Mouse (Mus musculus): ENCODE measurements around the gene 1700012B07Rik. TPM values are rescaled to one million over a fixed set of nuclear protein-coding genes. Genes with fewer than 3 reads are reported as not detected.
A peak's percentile ranks its signal among the peaks of the same experiment; 100 is the strongest.

Gene 1700012B07Rik
- polyA plus RNA-seq, 1 experiment from 2014 or later = not detected

DNA sequence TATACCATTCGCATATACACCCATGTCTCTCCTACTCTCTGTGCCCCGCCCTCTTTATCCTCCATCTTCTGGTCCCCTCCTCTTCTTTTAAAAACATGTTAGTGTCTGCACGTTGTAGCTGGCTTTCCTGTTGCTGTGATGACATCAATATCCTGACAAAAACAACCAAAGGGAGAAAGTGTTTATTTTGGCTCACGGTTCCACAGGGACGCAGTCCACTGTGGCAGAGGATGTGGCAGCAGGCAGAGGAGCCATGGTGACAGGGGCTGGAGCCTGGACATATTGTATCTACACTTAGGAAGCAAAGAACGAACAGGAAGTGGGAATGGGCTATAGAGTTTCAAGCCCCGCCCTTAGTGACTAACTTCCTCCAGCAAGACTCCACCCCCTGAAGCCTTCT, 36.1 kb upstream of the 1700012B07Rik start:
- no peak overlapping the region for H3K4me3 ChIP-seq
- H3K9me3 ChIP-seq (replicated peaks) = no peaks in the 10 kb centered on the region
- no peak for DNase-seq (ENCODE audit: low spot score)
- peaks cover 5% of the 10 kb centered on the region; the same call in 1 of the 2 replicates for H3K4me1 ChIP-seq
- no peaks in the 10 kb centered on the region for H3K36me3 ChIP-seq
- H3K27me3 ChIP-seq (ENCODE audit: low read depth, poor library complexity, severe bottlenecking) = no peaks in the 10 kb centered on the region
- WGBS = 89% methylated on average over 7 of the region's 7 CpGs
- H3K27ac ChIP-seq (replicated peaks) = no peak overlapping the region

- no peak overlapping the region for H3K4me3 ChIP-seq
- WGBS = 68% methylated on average over 9 of the region's 9 CpGs
- H3K27me3 ChIP-seq (ENCODE audit: low read depth, poor library complexity, severe bottlenecking) = no peaks in the 10 kb centered on the region
- peaks cover 5% of the 10 kb centered on the region; the same call in 1 of the 2 replicates for H3K4me1 ChIP-seq
- no peak overlapping the region for H3K27ac ChIP-seq (replicated peaks)
- peak; percentile 41 for DNase-seq (ENCODE audit: low spot score)
- no peaks in the 10 kb centered on the region for H3K36me3 ChIP-seq
- H3K9me3 ChIP-seq (replicated peaks) = no peaks in the 10 kb centered on the region
These were observed 35.4 kb upstream of the 1700012B07Rik start for GRCm38 (mm10) chr11:109863194-109863746.

DNA sequence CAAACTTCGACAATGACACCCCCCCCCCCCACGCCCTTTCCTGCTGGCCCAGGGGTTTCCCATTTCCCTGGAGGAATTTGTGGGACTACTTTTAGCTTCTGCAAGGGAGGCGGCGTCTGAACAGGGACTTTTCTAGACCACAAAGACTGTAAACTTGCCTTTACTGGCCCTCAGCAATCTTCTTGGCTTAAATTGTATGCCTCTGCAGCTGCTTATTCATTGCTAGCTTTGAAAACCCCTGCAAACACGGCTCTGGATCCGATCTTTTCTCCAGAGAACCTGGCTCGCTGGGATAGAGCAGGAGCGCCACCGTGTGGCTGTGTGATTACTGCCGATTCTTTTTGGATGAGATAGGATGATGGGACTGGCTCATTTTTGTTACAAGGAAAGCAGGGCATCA, 32.7 kb upstream of the 1700012B07Rik start:
- Histone ChIP-seq H3K27ac (replicated peaks) (0 out of 2 replicates have a peak overlapping the region, but pooled peaks have one; percentile 13), H3K36me3 (no peaks in the 10 kb centered on the region), H3K4me3 (0 out of 2 replicates have a peak overlapping the region, but pooled peaks have one; percentile 3), H3K27me3 (ENCODE audit: low read depth, poor library complexity, severe bottlenecking) (no peaks in the 10 kb centered on the region), H3K4me1 (peaks cover 5% of the 10 kb centered on the region; the same call in 1 of the 2 replicates), H3K9me3 (replicated peaks) (no peaks in the 10 kb centered on the region)
- peak; percentile 87 for DNase-seq (ENCODE audit: low spot score)
- WGBS = 12% methylated on average over 10 of the region's 10 CpGs

GRCm38 (mm10) chr11:109859939-109860469, 32.2 kb upstream of the 1700012B07Rik start:
- no peaks in the 10 kb centered on the region for H3K36me3 ChIP-seq
- H3K4me3 ChIP-seq = 0 out of 2 replicates have a peak overlapping the region, but pooled peaks have one; percentile 3
- peaks cover 5% of the 10 kb centered on the region; the same call in 1 of the 2 replicates for H3K4me1 ChIP-seq
- H3K27ac ChIP-seq (replicated peaks) = 0 out of 2 replicates have a peak overlapping the region, but pooled peaks have one; percentile 13
- WGBS = 76% methylated on average over 14 of the region's 14 CpGs
- no peaks in the 10 kb centered on the region for H3K9me3 ChIP-seq (replicated peaks)
- H3K27me3 ChIP-seq (ENCODE audit: low read depth, poor library complexity, severe bottlenecking) = no peaks in the 10 kb centered on the region
- DNase-seq (ENCODE audit: low spot score) = no peak

DNA sequence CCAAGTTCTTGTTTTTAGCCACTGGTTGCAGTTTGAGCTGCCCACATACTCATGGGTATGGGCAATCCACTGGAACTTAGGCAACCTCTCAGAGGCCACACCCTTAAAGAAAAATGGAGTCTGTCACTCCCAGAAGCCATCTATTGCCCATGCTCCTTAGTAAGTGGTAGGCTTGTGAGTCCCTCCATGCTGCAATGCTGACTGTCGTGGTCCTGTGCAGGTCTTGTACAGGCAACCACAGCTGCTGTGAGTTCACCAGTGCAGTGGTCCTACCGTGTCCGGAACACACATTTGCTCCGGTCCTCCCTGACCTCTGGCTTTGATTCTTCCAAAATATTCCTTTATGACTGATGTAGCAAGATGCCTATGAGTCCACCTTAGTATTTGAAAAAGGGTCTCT, 31.6 kb upstream of the 1700012B07Rik start:
- H3K27ac ChIP-seq (replicated peaks) = no peak overlapping the region

DNA sequence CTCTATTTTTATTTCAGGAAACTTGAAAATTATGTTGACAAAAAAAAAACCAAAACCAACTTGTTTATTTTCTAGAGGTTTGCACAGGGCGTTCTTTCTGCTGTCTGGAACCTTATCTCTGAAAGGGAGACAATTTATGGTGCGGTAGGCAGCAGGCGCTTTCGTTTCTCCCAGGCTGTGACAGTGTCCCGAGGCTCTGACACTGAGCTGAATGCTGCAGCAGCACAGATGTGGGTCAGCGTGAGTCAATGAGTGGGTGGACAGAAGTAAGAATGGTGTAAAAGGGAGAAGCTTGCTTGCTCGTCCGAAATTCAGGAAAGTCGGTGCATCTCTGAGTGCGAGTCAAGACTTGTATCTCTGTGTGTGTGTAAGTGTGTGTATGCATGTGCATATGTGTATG, 29.2 kb upstream of the 1700012B07Rik start:
- Histone ChIP-seq H3K27ac (replicated peaks) (no peak overlapping the region), H3K4me3 (no peak overlapping the region), H3K4me1 (peaks cover 19% of the 10 kb centered on the region), H3K27me3 (ENCODE audit: low read depth, poor library complexity, severe bottlenecking) (no peaks in the 10 kb centered on the region), H3K9me3 (replicated peaks) (no peaks in the 10 kb centered on the region), H3K36me3 (no peaks in the 10 kb centered on the region)
- DNase-seq (ENCODE audit: low spot score) = no peak
- 91% methylated on average over 10 of the region's 10 CpGs for WGBS

More for the DNA sequence above, 31.6 kb upstream of the 1700012B07Rik start:
- H3K36me3 ChIP-seq = no peaks in the 10 kb centered on the region
- 92% methylated on average over 4 of the region's 4 CpGs for WGBS
- no peak overlapping the region for H3K4me3 ChIP-seq
- H3K4me1 ChIP-seq = peaks cover 5% of the 10 kb centered on the region; the same call in 1 of the 2 replicates
- no peak for DNase-seq (ENCODE audit: low spot score)
- no peaks in the 10 kb centered on the region for H3K27me3 ChIP-seq (ENCODE audit: low read depth, poor library complexity, severe bottlenecking)
- H3K9me3 ChIP-seq (replicated peaks) = no peaks in the 10 kb centered on the region

GRCm38 (mm10) chr11:109854056-109854455, 26.2 kb upstream of the 1700012B07Rik start:
- H3K27me3 ChIP-seq (ENCODE audit: low read depth, poor library complexity, severe bottlenecking) = no peaks in the 10 kb centered on the region
- no peak for DNase-seq (ENCODE audit: low spot score)
- no peak overlapping the region for H3K4me3 ChIP-seq
- H3K36me3 ChIP-seq = no peaks in the 10 kb centered on the region
- H3K4me1 ChIP-seq = peaks cover 14% of the 10 kb centered on the region
- no peak overlapping the region for H3K27ac ChIP-seq (replicated peaks)
- no peaks in the 10 kb centered on the region for H3K9me3 ChIP-seq (replicated peaks)
- WGBS = 87% methylated on average over 8 of the region's 8 CpGs

DNA sequence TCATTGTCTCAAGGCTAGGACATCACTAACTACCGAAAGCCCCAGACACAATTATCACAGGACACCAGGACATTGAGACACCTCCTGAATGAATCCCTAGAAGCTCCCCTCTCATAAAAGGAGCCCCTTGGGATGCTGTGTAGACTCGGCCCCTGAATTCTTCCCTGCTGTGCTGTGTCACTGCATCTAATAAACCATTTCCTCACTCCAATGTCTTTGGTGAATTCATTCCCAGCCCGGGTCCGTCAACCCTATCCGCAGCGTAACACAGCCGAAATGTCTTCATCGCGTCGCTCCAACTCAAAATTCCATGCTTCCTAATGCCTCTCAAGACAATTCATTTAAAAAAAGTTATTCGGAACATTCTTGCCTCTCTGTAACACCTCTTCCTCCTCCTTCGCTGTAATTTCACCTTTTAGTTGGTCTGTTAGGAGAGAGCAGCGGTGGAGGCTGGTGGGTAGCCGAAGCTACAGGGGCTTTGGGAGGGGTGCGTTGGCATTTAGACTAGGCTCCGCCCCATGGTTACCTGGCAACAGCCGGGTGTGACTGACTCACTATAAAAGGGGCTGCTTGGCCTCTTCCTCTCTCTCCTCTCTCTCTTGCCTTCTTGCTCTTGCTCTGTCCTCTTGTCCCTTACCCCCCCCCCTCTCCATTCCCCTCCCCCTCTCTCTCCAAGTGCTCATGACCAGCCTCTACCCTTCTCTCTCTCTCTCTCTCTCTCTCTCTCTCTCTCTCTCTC, 25.6 kb upstream of the 1700012B07Rik start:
- Histone ChIP-seq H3K27ac (replicated peaks) (no peak overlapping the region), H3K36me3 (no peaks in the 10 kb centered on the region), H3K9me3 (replicated peaks) (no peaks in the 10 kb centered on the region), H3K27me3 (ENCODE audit: low read depth, poor library complexity, severe bottlenecking) (no peaks in the 10 kb centered on the region), H3K4me1 (peaks cover 14% of the 10 kb centered on the region), H3K4me3 (no peak overlapping the region)
- 65% methylated on average over 17 of the region's 17 CpGs for WGBS
- peak; percentile 51 for DNase-seq (ENCODE audit: low spot score)

DNA sequence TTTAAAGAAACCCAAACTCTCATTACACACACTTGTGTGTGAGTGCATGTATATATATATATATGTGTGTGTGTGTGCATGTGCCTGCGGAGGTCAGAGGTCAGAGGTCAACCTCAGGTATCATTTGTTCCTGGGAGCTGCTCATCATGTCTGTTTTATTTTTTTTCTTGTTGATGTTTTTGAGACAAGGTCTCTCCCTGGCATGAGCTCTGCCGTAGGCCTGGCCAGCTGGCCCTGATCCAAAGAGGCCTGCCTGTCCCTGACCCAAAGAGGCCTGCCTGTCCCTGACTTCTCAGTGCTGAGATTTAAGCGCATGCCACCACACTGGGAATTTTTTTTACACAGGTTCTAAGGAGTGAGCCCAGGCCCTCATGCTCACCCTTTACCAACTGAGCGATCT, 24.1 kb upstream of the 1700012B07Rik start:
- H3K9me3 ChIP-seq (replicated peaks) = no peaks in the 10 kb centered on the region
- H3K36me3 ChIP-seq = no peaks in the 10 kb centered on the region
- WGBS = 86% methylated on average over 4 of the region's 4 CpGs
- no peak overlapping the region for H3K27ac ChIP-seq (replicated peaks)
- H3K4me3 ChIP-seq = no peak overlapping the region
- peaks cover 14% of the 10 kb centered on the region for H3K4me1 ChIP-seq
- H3K27me3 ChIP-seq (ENCODE audit: low read depth, poor library complexity, severe bottlenecking) = no peaks in the 10 kb centered on the region
- DNase-seq (ENCODE audit: low spot score) = no peak

GRCm38 (mm10) chr11:109846343-109846742, 18.5 kb upstream of the 1700012B07Rik start:
- no peak overlapping the region for H3K27ac ChIP-seq (replicated peaks)
- no peak for DNase-seq (ENCODE audit: low spot score)
- H3K36me3 ChIP-seq = no peaks in the 10 kb centered on the region
- 61% methylated on average over 7 of the region's 7 CpGs for WGBS
- peaks cover 10% of the 10 kb centered on the region; the same call in 1 of the 2 replicates for H3K4me1 ChIP-seq
- H3K9me3 ChIP-seq (replicated peaks) = no peaks in the 10 kb centered on the region
- H3K27me3 ChIP-seq (ENCODE audit: low read depth, poor library complexity, severe bottlenecking) = no peaks in the 10 kb centered on the region
- no peak overlapping the region for H3K4me3 ChIP-seq

- Histone ChIP-seq H3K4me1 (peaks cover 10% of the 10 kb centered on the region; the same call in 1 of the 2 replicates), H3K9me3 (replicated peaks) (no peaks in the 10 kb centered on the region; the same call in 1 of the 2 replicates), H3K36me3 (no peaks in the 10 kb centered on the region), H3K4me3 (no peak overlapping the region), H3K27me3 (ENCODE audit: low read depth, poor library complexity, severe bottlenecking) (no peaks in the 10 kb centered on the region), H3K27ac (replicated peaks) (no peak overlapping the region; the same call in 1 of the 2 replicates)
- WGBS = 61% methylated on average over 4 of the region's 4 CpGs
- DNase-seq (ENCODE audit: low spot score) = no peak
These were observed 17.8 kb upstream of the 1700012B07Rik start for GRCm38 (mm10) chr11:109845601-109846000.

GRCm38 (mm10) chr11:109844466-109844865, 16.6 kb upstream of the 1700012B07Rik start:
- WGBS = 82% methylated on average over 5 of the region's 5 CpGs
- H3K9me3 ChIP-seq (replicated peaks) = no peaks in the 10 kb centered on the region; the same call in 1 of the 2 replicates

DNA sequence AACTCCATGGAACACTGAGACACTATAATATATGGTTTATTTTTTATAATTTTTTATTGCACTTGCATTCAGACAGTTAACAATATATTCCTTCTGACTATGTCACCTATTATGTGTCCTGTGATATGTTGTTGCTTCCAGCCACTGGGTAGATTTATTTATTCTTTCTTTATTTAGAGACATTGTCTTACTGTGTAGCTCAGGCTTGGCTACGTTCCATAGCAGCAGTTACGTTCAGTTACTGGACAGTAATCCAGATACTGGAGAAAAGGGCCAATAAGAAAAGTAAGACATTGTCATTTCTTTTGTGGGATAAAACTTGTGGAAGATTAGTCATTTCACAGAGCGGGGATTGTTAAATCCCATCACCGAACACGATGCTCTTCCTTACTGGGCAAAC, 2.5 kb upstream of the 1700012B07Rik start:
- H3K27ac ChIP-seq (replicated peaks) = no peak overlapping the region
- no peak for DNase-seq (ENCODE audit: low spot score)
- H3K4me3 ChIP-seq = no peak overlapping the region
- H3K36me3 ChIP-seq = no peaks in the 10 kb centered on the region
- H3K9me3 ChIP-seq (replicated peaks) = no peaks in the 10 kb centered on the region
- WGBS = 95% methylated on average over 5 of the region's 5 CpGs
- no peaks in the 10 kb centered on the region for H3K27me3 ChIP-seq (ENCODE audit: low read depth, poor library complexity, severe bottlenecking)
- H3K4me1 ChIP-seq = no peaks in the 10 kb centered on the region

More at GRCm38 (mm10) chr11:109844466-109844865, 16.6 kb upstream of the 1700012B07Rik start:
- H3K27me3 ChIP-seq (ENCODE audit: low read depth, poor library complexity, severe bottlenecking) = no peaks in the 10 kb centered on the region
- no peaks in the 10 kb centered on the region for H3K36me3 ChIP-seq
- H3K4me3 ChIP-seq = no peak overlapping the region
- peaks cover 10% of the 10 kb centered on the region; the same call in 1 of the 2 replicates for H3K4me1 ChIP-seq
- no peak overlapping the region for H3K27ac ChIP-seq (replicated peaks)
- DNase-seq (ENCODE audit: low spot score) = no peak

All from midbrain, embryonic 10.5 days (tissue).